Mouse (Mus musculus): ENCODE measurements around the gene Tcf7. TPM values are rescaled to one million over a fixed set of nuclear protein-coding genes. Genes with fewer than 3 reads are reported as not detected.

Gene Tcf7
- total RNA-seq (2023), result 0.20 and 0.88 TPM in 2 replicates

DNA sequence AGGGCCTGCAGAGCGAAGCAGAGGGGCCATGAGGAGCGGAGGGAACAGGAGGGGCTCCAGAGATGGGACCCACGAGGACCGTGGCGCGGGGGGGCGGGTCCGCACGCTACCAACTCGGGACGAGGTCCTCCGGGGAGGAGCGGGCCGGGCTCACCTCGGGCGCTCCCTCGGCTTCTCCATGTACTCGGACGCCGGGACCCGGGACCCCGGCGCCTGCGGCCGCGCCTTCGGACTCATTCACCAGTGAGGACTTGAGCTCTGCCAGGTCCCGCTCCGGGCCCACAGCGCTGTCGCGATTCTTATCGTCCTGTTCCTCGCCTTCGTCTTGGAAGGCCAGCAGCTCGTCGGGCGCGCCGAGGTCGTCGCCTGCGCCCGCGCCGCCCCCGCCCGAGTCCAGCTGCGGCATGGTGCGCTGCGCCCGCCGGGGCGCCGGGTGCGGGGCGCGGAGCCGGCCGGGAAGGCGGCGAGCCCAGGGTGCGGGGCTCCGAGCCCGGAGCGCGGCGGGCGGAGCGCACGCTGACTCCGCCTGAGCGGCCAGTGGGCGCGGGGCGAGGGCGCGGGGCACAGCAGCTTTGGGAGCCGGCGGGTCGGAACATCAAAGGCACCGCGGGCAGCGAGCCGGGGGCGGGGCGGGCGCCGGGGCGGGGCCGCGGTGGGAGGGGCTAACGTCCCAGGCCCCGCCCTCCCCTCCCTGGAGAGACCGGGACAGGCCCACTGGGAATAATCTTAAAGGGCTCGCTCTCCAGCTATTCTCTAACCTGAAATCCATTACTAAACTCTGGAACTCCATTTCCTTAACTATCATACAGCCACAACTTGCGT is at the start of gene Tcf7:
Tcf7 (minus strand) TSS at position 241 of the 822 bp plus-strand sequence.

DNA sequence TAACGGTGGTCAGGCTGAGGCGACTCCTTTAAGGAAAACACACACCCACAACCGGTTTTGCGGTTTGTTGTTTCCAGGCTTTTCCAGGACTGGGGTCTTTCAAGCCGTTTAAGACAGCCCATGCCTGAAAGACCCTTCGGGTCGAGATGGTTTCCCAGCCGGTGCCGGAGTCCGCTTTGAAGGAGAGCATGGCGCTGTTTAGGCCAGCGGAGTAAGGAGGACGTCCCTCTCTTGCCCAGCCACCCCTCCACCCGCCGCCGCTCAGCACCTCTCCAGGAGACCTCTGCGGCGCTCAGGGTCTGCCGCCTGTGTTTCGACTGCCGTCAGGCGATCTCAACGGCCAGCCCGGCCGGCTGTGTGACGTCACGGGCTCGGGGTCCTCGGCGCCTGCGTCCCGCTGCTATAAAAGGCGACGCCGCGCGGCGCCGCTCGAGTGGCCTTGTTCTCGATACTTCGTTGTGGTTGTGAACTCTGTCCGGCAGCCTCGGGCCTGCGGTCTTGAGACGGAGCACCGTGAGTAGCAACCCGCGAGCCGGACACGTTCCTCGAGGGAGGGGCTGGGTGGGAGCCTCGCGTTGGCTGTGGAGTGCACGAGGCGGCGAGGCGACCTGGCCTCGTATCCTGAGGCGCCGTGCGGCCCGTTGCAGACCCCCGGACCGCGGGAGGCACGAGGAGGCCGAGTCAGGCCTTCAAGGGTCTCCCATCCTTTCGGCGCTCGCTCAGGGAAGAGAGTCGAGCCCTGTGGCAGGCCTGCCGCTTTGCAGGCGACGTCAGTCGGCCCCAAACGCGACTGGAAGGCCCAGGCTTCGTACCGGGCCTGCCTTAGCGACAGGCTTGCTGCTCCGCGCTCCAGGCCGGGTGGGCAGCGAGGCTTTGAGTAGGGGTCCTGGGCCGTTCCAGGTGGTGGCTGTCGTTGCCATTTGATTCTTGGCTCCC is 50.9 kb downstream of the Tcf7 start, which contains the start of gene Skp1a:
Skp1a (plus strand) TSS at position 390 of the 936 bp plus-strand sequence.

DNA sequence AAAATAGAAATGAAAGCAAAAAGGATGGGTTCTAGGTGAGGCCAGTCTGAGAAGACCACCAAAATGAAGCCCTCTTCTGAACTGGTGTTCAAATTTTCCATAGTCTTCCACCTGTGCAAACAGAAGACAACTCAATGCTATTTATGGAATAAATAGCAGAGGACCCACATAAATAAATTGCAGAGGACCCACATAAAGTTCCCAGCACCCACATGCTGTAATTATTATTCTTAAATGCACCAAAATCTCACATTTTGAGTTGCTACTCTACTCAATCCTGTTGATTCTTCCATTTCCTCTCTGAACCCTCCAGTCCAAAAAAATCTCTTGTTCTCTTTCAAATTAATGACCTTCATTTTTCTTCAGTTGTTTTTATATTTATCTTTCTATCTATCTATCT is 68.9 kb downstream of the Tcf7 start, which contains the start of gene Olfr1371:
Olfr1371 (minus strand) TSS at position 101 of the 400 bp plus-strand sequence.

Other genes with a start within 250 kb of the Tcf7 start
- 112 and 126 TPM in 2 replicates for gene Ppp2ca, start 184.3 kb downstream of the Tcf7 start, total RNA-seq (2023)
- not detected in 2 replicates for gene Olfr1373, start 137.5 kb downstream of the Tcf7 start, total RNA-seq (2023)
- not detected in 2 replicates for gene Olfr1371, start 69.0 kb downstream of the Tcf7 start, total RNA-seq (2023)
- gene Skp1a, start 51.0 kb downstream of the Tcf7 start, total RNA-seq (2023), result 64.0 and 73.0 TPM in 2 replicates
- gene Vdac1, start 77.8 kb upstream of the Tcf7 start, total RNA-seq (2023), result 60.1 and 73.1 TPM in 2 replicates
- gene 9530068E07Rik, start 113.4 kb upstream of the Tcf7 start, total RNA-seq (2023), result 105 and 107 TPM in 2 replicates